Mouse (Mus musculus) CD8-positive naive resting alpha-beta T cell, adult 57 days (primary cell): ENCODE results near the gene Olfr620. TPM values are rescaled to one million over a fixed set of nuclear protein-coding genes. Genes with fewer than 3 reads are reported as not detected.

Source experiments
- total RNA-seq: library from RNA; stranded (reverse); gene quantifications from one replicate; pipeline ENCODE4 v1.2.4, GENCODE M21; 2023

The Olfr620 gene
- not detected for total RNA-seq

GRCm38 (mm10) chr7:103612434-103612833 lies at the start of gene Olfr620:
Gene Olfr620 (minus strand): TSS chr7:103612534.

DNA sequence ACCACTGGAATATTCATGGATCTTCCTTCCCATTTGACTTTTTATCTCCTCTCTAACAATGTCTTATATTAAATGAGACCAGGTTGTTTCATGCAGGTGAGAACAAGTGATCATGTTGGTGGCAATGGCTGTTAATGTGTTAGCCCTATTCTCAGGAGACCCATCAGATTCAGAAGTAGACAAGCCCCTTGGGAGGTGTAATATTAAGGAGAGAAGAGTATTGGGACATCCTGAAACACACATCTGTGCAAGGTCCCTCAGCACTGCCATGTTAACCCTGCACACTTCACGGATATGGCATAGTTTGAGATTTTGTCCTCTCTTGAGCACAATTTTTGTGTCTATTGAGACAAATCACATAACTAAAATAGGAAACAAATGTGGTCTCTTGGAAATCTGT lies 30.3 kb upstream of the Olfr620 start, which contains the start of gene Olfr622:
Gene Olfr622 (minus strand): TSS at position 101 of the 400 bp plus-strand sequence.

DNA sequence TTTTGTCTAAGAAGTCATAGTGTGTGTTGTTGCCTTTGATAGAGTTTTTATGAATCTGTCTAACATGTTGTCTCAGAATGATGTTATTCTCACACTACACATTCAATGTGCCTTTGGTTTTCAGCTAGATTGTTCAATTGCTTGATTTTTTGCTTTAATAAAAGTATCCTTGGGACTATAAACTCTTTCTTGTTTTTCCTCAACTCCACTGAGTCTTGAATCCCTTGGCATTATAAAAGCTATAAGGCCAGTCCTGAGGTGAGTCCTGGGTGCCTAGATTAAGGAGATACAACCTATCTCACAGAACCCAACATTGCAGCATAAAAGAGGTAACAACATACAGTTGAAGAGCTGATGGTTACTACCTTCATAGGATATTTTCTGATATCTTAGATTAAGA lies 12.1 kb downstream of the Olfr620 start, which contains the start of gene Olfr619:
Gene Olfr619 (plus strand): TSS at position 301 of the 400 bp plus-strand sequence.

DNA sequence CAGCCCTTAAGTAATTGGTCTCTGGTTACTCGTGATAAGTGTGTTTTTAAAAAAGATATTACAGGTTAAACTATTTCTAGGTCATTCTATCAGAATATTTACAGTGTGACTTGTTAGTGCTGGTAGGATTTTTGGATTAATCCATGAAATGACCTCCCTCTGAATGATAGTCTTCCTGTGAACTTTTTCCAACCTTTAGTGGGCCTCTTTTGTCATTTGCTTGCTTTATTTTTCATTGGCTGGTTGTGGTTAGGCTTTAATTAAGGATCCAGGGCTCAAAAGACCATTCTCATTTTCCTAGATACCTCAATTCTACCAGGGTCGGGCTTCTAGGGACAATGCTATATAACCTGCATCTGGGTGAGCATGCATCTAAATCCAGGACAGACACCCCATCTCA lies 22.5 kb downstream of the Olfr620 start, which contains the start of gene Olfr618:
Gene Olfr618 (plus strand): TSS at position 301 of the 400 bp plus-strand sequence.

GRCm38 (mm10) chr7:103572761-103573160 lies 39.6 kb downstream of the Olfr620 start, which contains the start of gene Olfr617:
Gene Olfr617 (plus strand): TSS chr7:103573061.

GRCm38 (mm10) chr7:103569043-103569442 lies 43.3 kb downstream of the Olfr620 start, which contains the start of gene Olfr616:
Gene Olfr616 (minus strand): TSS chr7:103569143.

GRCm38 (mm10) chr7:103555779-103556178 lies 56.6 kb downstream of the Olfr620 start, which contains the start of gene Olfr615:
Gene Olfr615 (plus strand): TSS chr7:103556079.

Other genes starting within 250 kb of the Olfr620 start
- not detected for gene Olfr601, start 249.9 kb downstream of the Olfr620 start, total RNA-seq
- gene Olfr603, start 226.4 kb downstream of the Olfr620 start, total RNA-seq = not detected
- not detected for gene Usp17lc, start 197.5 kb downstream of the Olfr620 start, total RNA-seq
- not detected for gene Olfr605, start 167.1 kb downstream of the Olfr620 start, total RNA-seq
- not detected for gene Olfr606, start 163.5 kb downstream of the Olfr620 start, total RNA-seq
- not detected for gene Olfr607, start 148.4 kb downstream of the Olfr620 start, total RNA-seq
- gene Olfr608, start 142.7 kb downstream of the Olfr620 start, total RNA-seq = not detected
- gene Olfr609, start 114.5 kb downstream of the Olfr620 start, total RNA-seq = not detected
- gene Olfr610, start 100.4 kb downstream of the Olfr620 start, total RNA-seq = not detected
- not detected for gene Olfr611, start 91.7 kb downstream of the Olfr620 start, total RNA-seq
- not detected for gene Olfr612, start 69.8 kb downstream of the Olfr620 start, total RNA-seq
- not detected for gene Olfr613, start 64.5 kb downstream of the Olfr620 start, total RNA-seq
- not detected for gene Olfr615, start 56.5 kb downstream of the Olfr620 start, total RNA-seq
- not detected for gene Olfr616, start 43.4 kb downstream of the Olfr620 start, total RNA-seq
- gene Olfr617, start 39.5 kb downstream of the Olfr620 start, total RNA-seq = not detected
- gene Olfr618, start 22.4 kb downstream of the Olfr620 start, total RNA-seq = not detected
- gene Olfr619, start 12.0 kb downstream of the Olfr620 start, total RNA-seq = not detected
- not detected for gene Olfr622, start 30.2 kb upstream of the Olfr620 start, total RNA-seq
- gene Olfr623, start 51.2 kb upstream of the Olfr620 start, total RNA-seq = not detected
- gene Olfr624, start 58.7 kb upstream of the Olfr620 start, total RNA-seq = not detected
- gene Olfr625-ps1, start 70.2 kb upstream of the Olfr620 start, total RNA-seq = not detected
- not detected for gene Olfr243, start 102.1 kb upstream of the Olfr620 start, total RNA-seq
- not detected for gene Olfr628, start 117.8 kb upstream of the Olfr620 start, total RNA-seq
- not detected for gene Olfr629, start 132.4 kb upstream of the Olfr620 start, total RNA-seq
- not detected for gene Olfr630, start 144.8 kb upstream of the Olfr620 start, total RNA-seq
- gene Olfr69, start 159.1 kb upstream of the Olfr620 start, total RNA-seq = not detected
- gene Olfr68, start 167.2 kb upstream of the Olfr620 start, total RNA-seq = not detected
- gene Olfr67, start 179.3 kb upstream of the Olfr620 start, total RNA-seq = not detected
- gene Hbb-bt, start 201.5 kb upstream of the Olfr620 start, total RNA-seq = 328 TPM
- gene Hbb-bs, start 215.6 kb upstream of the Olfr620 start, total RNA-seq = 2,192 TPM
- gene Hbb-bh2, start 228.0 kb upstream of the Olfr620 start, total RNA-seq = not detected
- not detected for gene Hbb-bh1, start 230.6 kb upstream of the Olfr620 start, total RNA-seq
- not detected for gene Hbb-y, start 240.7 kb upstream of the Olfr620 start, total RNA-seq